Mouse (Mus musculus): Measurements from ENCODE around the gene Fam78a. TPM values are rescaled to one million over a fixed set of nuclear protein-coding genes. Genes with fewer than 3 reads are reported as not detected.
A peak's percentile ranks its signal among the peaks of the same experiment; 100 is the strongest.

Gene Fam78a
- polyA plus RNA-seq, 1 experiment from 2014 or later = 0.46 TPM

- peaks cover 18% of the 10 kb centered on the region for H3K4me1 ChIP-seq
- H3K4me3 ChIP-seq = no peak overlapping the region
- H3K27me3 ChIP-seq = 0 out of 2 replicates have a peak, but pooled peaks cover 2% of the 10 kb centered on the region
- 81% methylated on average over 7 of the region's 7 CpGs for WGBS
- no peak overlapping the region for H3K27ac ChIP-seq (replicated peaks)
- no peaks in the 10 kb centered on the region for H3K9me3 ChIP-seq
- no peak for ATAC-seq (replicated peaks)
- H3K4me2 ChIP-seq (replicated peaks) = no peak overlapping the region
- no peak overlapping the region for H3K9ac ChIP-seq (replicated peaks)
- no peaks in the 10 kb centered on the region for H3K36me3 ChIP-seq
Observed at GRCm38 (mm10) chr2:32094001-32094707, 9.5 kb upstream of the Fam78a start.

- no peak overlapping the region for H3K4me3 ChIP-seq
- H3K27me3 ChIP-seq = peaks cover 13% of the 10 kb centered on the region
- no peaks in the 10 kb centered on the region for H3K36me3 ChIP-seq
- H3K27ac ChIP-seq (replicated peaks) = no peak overlapping the region
- H3K4me1 ChIP-seq = peaks cover 30% of the 10 kb centered on the region
- no peak for ATAC-seq (replicated peaks)
- H3K9me3 ChIP-seq = no peaks in the 10 kb centered on the region
- no peak overlapping the region for H3K4me2 ChIP-seq (replicated peaks)
- H3K9ac ChIP-seq (replicated peaks) = no peak overlapping the region
- WGBS = 64% methylated on average over 3 of the region's 3 CpGs
Observed at GRCm38 (mm10) chr2:32091956-32092355, 7.3 kb upstream of the Fam78a start.

GRCm38 (mm10) chr2:32090145-32090544, 5.5 kb upstream of the Fam78a start:
- Histone ChIP-seq H3K4me1 (peaks cover 11% of the 10 kb centered on the region), H3K4me3 (no peak overlapping the region), H3K36me3 (no peaks in the 10 kb centered on the region), H3K9ac (replicated peaks) (no peak overlapping the region), H3K27ac (replicated peaks) (no peak overlapping the region), H3K9me3 (no peaks in the 10 kb centered on the region), H3K27me3 (peaks cover 30% of the 10 kb centered on the region), H3K4me2 (replicated peaks) (no peak overlapping the region)
- ATAC-seq (replicated peaks) = no peak
- 61% methylated on average over 2 of the region's 2 CpGs for WGBS

GRCm38 (mm10) chr2:32089606-32090005, 4.9 kb upstream of the Fam78a start:
- WGBS = 69% methylated on average over 3 of the region's 3 CpGs
- ATAC-seq (replicated peaks) = no peak
- Histone ChIP-seq H3K4me2 (replicated peaks) (no peak overlapping the region), H3K27ac (replicated peaks) (no peak overlapping the region), H3K27me3 (peaks cover 34% of the 10 kb centered on the region), H3K9me3 (no peaks in the 10 kb centered on the region), H3K4me1 (peaks cover 11% of the 10 kb centered on the region), H3K9ac (replicated peaks) (no peak overlapping the region), H3K4me3 (no peak overlapping the region), H3K36me3 (no peaks in the 10 kb centered on the region)

GRCm38 (mm10) chr2:32088372-32088981, 3.8 kb upstream of the Fam78a start:
- Histone ChIP-seq H3K27me3 (peaks cover 45% of the 10 kb centered on the region), H3K4me1 (peaks cover 22% of the 10 kb centered on the region), H3K36me3 (no peaks in the 10 kb centered on the region), H3K4me2 (replicated peaks) (peak overlapping the region; percentile 57), H3K4me3 (peak overlapping the region; percentile 33), H3K27ac (replicated peaks) (no peak overlapping the region), H3K9ac (replicated peaks) (0 out of 2 replicates have a peak overlapping the region, but pooled peaks have one; percentile 25), H3K9me3 (no peaks in the 10 kb centered on the region)
- ATAC-seq (replicated peaks) = 0 out of 2 replicates have a peak, but pooled peaks have one; percentile 20
- whole genome bisulfite sequencing = 4% methylated on average over 35 of the region's 35 CpGs

- no peak for ATAC-seq (replicated peaks)
- Histone ChIP-seq H3K36me3 (no peaks in the 10 kb centered on the region), H3K9me3 (no peaks in the 10 kb centered on the region), H3K4me1 (peaks cover 27% of the 10 kb centered on the region), H3K9ac (replicated peaks) (no peak overlapping the region), H3K27ac (replicated peaks) (no peak overlapping the region), H3K4me3 (no peak overlapping the region), H3K4me2 (replicated peaks) (no peak overlapping the region), H3K27me3 (peaks cover 53% of the 10 kb centered on the region)
- WGBS = 59% methylated on average over 4 of the region's 4 CpGs
Observed at GRCm38 (mm10) chr2:32087606-32088005, 2.9 kb upstream of the Fam78a start.

- 75% methylated on average over 2 of the region's 2 CpGs for WGBS
- H3K27ac ChIP-seq (replicated peaks) = no peak overlapping the region
- peaks cover 65% of the 10 kb centered on the region for H3K27me3 ChIP-seq
Observed at GRCm38 (mm10) chr2:32085231-32085630, 574 bp upstream of the Fam78a start.

GRCm38 (mm10) chr2:32084872-32085199, 179 bp upstream of the Fam78a start:
- peaks cover 65% of the 10 kb centered on the region for H3K27me3 ChIP-seq

More at GRCm38 (mm10) chr2:32085231-32085630, 574 bp upstream of the Fam78a start:
- H3K36me3 ChIP-seq = no peaks in the 10 kb centered on the region
- peaks cover 27% of the 10 kb centered on the region for H3K4me1 ChIP-seq
- H3K9ac ChIP-seq (replicated peaks) = no peak overlapping the region
- no peaks in the 10 kb centered on the region for H3K9me3 ChIP-seq
- no peak for ATAC-seq (replicated peaks)
- no peak overlapping the region for H3K4me2 ChIP-seq (replicated peaks)
- H3K4me3 ChIP-seq = no peak overlapping the region

GRCm38 (mm10) chr2:32083159-32084011, 1.3 kb downstream of the Fam78a start:
- under 1% methylated on average over 90 of the region's 91 CpGs for WGBS
- Histone ChIP-seq H3K27ac (replicated peaks) (no peak overlapping the region), H3K9me3 (no peaks in the 10 kb centered on the region), H3K27me3 (peaks cover 60% of the 10 kb centered on the region), H3K9ac (replicated peaks) (peak overlapping the region; percentile 26), H3K4me3 (peak overlapping the region; percentile 79), H3K4me1 (peaks cover 20% of the 10 kb centered on the region), H3K36me3 (no peaks in the 10 kb centered on the region), H3K4me2 (replicated peaks) (peak overlapping the region; percentile 95)
- no peak for ATAC-seq (replicated peaks)

More at GRCm38 (mm10) chr2:32084872-32085199, 179 bp upstream of the Fam78a start:
- H3K9me3 ChIP-seq = no peaks in the 10 kb centered on the region
- H3K4me3 ChIP-seq = peak overlapping the region; percentile 79
- no peak overlapping the region for H3K27ac ChIP-seq (replicated peaks)
- no peak for ATAC-seq (replicated peaks)
- no peaks in the 10 kb centered on the region for H3K36me3 ChIP-seq
- H3K4me1 ChIP-seq = peaks cover 27% of the 10 kb centered on the region
- no peak overlapping the region for H3K9ac ChIP-seq (replicated peaks)
- H3K4me2 ChIP-seq (replicated peaks) = peak overlapping the region; percentile 95
- WGBS = 20% methylated on average over 2 of the region's 2 CpGs

- no peak overlapping the region for H3K9ac ChIP-seq (replicated peaks)
- ATAC-seq (replicated peaks) = no peak
- WGBS = 41% methylated on average over 2 of the region's 2 CpGs
- peaks cover 16% of the 10 kb centered on the region for H3K4me1 ChIP-seq
- H3K9me3 ChIP-seq = no peaks in the 10 kb centered on the region
- H3K27me3 ChIP-seq = peaks cover 54% of the 10 kb centered on the region
- H3K4me3 ChIP-seq = no peak overlapping the region
- no peak overlapping the region for H3K27ac ChIP-seq (replicated peaks)
- no peak overlapping the region for H3K4me2 ChIP-seq (replicated peaks)
- no peaks in the 10 kb centered on the region for H3K36me3 ChIP-seq
Observed at GRCm38 (mm10) chr2:32082229-32082628, 2.4 kb downstream of the Fam78a start.

- H3K27ac ChIP-seq (replicated peaks) = no peak overlapping the region
- peaks cover 16% of the 10 kb centered on the region for H3K4me1 ChIP-seq
- no peaks in the 10 kb centered on the region for H3K36me3 ChIP-seq
- no peak overlapping the region for H3K4me2 ChIP-seq (replicated peaks)
- H3K27me3 ChIP-seq = peaks cover 47% of the 10 kb centered on the region
- WGBS = 82% methylated on average over 14 of the region's 14 CpGs
- H3K9me3 ChIP-seq = no peaks in the 10 kb centered on the region
- H3K9ac ChIP-seq (replicated peaks) = no peak overlapping the region
- no peak for ATAC-seq (replicated peaks)
- no peak overlapping the region for H3K4me3 ChIP-seq
Observed at GRCm38 (mm10) chr2:32081296-32081929, 3.2 kb downstream of the Fam78a start.

Measured in forebrain, embryonic 15.5 days (tissue).